Mouse (Mus musculus) urinary bladder, adult 2 months (tissue): ENCODE results near the gene Fam19a4. TPM values are rescaled to one million over a fixed set of nuclear protein-coding genes. Genes with fewer than 3 reads are reported as not detected.
"Not testable (repeated sequence)": the region's sequence is repeated elsewhere in the genome, so short reads cannot be mapped to it uniquely, and the experiment has no call there.

Experiments
- DNase-seq: peaks from one replicate; pipeline ENCODE4 v3.0.0; 2022; ENCODE audit warnings: low spot score
- polyA plus RNA-seq: library from polyadenylated mRNA; depleted of rRNA; stranded (reverse); fragments of >200 nt; gene quantifications from 2 replicates; pipeline ENCODE4 v1.2.3, GENCODE M21; 2012; rRNA removed

The Fam19a4 gene
- polyA plus RNA-seq, 1 experiment = not detected

DNA sequence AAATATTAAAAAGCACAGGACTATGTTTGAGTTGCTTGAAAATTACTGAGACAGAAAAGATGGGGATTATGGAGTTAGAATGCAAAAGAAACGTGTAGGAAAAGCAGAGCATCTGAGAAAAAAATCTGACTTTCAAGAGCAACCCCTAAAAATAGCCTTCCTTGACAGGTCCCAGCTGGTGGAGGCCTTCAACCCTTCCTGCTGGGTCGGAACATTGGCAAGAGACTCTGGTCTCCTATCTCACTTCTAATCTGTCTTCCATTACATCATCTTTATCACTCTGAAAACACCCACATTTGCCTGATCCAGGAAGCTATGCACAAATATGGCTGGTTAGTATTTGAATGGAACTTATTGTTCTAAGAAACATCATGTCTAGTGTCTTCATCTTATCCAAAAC lies 115.4 kb downstream of the Fam19a4 start:
- DNase-seq = no peak

DNA sequence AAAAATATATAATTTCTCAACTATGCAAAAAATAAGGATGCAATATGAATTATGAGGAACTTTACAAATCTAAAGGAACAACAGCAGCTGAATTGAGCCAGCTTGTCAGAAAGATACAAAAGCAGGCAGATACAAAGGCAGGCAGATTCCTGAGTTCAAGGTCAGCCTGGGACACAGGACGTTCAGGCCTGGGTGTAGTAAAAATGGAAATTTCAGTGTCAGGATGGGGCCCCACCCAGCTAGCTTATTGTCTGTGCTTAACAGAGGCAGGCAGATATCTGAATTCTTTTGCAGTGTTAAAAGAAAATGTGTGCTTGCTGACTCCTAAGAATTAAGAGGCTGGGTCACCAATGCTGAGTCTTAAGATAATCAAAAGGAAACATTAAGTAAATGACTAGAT lies 124.4 kb downstream of the Fam19a4 start:
- DNase-seq = no peak

DNA sequence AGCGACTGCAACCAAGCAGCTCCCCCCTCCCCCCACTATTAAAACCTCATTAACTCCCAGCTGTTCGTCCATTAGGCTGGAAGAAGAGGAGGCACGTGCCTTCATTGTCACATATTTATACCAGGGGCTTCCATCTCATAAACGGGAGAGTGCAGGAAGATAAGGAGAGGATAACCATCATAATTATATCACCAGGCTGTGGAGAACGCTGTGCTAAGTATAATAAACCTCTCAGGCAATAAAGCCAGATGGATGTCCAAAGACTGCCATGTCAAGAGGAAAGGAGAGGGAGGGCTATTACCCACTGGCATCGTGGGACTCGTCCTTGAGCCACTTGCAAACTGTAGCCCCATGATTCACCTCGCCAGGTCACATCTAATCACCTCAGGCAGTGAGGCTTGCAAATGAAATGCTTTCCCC lies 151.1 kb downstream of the Fam19a4 start:
- DNase-seq = no peak

DNA sequence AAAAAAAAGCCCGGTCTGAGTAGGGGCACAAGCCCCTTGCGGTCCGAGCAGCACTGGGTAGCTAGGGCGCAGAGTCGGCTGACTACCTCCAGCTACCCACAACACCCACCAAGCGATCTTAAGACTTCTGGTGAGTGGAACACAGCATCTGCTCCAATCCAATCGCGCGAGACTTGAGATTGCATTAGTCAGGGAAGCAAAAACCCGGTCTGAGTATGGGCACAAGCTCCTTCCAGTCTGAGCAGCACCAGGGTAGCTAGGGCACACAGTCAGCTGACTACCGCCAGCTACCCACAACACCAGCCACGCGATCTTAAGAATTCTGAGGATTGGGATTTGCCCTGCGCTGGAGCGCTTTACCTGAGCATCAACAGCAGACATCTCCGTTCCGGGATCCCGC lies 183.1 kb downstream of the Fam19a4 start:
- DNase-seq = not testable (repeated sequence)

DNA sequence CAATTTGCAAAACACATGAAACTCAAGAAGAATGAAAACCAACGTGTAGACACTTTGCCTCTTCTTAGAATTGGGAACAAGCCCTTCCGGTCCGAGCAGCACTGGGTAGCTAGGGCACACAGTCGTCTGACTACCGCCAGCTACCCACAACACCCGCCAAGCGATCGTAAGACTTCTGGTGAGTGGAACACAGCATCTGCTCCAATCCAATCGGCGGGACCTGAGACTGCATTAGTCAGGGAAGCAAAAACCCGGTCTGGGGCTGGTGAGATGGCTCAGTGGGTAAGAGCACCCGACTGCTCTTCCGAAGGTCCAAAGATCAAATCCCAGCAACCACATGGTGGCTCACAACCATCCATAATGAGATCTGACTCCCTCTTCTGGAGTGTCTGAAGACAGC lies 183.6 kb downstream of the Fam19a4 start:
- not testable (repeated sequence) for DNase-seq

DNA sequence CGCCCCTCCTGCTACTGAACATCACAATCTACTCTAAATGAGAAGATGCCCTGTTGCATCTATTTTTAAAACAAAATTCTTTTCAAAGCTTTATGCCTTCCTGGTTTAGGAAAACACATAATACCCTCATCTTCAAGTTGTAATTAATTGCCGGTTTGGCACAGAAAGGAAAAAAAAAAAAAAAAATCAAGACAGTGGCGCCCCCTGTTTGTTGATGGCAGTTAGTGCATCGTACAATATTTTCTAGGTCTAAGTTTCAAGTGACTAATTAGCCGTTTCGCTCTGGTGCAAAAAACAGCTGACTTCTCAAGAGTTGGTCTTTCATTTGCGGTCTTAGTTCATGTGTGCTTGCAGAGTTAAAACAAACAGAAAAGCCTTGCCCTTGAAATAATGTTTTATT lies 207.1 kb downstream of the Fam19a4 start:
- DNase-seq = no peak

DNA sequence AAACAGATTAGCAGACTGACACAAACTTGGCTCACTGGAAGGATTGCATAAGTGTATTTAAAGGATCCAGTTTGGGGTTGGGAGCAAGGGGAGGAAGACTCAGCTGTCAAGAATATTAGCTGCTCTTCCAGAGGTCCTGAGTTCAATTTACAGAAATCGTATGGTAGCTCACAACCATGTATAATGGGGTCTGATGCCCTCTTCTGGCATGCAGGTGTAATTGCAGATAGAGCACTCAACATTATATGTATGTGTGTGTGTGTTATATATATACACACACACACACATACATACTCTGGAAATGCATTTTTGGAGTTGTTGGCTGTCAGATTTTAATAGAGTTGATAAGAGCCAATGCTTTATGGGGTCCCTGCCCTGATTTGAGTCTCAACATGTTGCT lies 216.3 kb downstream of the Fam19a4 start:
- no peak for DNase-seq

DNA sequence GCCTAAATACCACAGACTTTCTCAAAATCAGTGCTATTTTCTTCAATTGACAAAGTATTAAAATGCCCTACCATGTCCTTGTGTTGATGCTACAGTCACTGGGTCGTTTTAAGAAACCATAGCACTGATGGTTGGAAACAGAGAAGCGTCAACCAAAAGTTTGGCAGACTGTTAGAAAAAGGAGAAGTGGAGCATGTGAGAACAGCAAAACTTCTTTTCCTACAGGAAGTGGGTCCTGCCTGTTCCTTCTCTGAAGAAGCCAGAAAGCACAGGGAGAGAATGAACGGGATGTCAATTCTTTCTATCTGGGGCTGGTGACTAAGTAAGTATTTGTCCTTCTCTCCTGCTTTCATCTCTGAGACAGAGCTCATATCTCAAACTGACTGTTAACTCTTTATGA lies 219.6 kb downstream of the Fam19a4 start:
- no peak for DNase-seq

DNA sequence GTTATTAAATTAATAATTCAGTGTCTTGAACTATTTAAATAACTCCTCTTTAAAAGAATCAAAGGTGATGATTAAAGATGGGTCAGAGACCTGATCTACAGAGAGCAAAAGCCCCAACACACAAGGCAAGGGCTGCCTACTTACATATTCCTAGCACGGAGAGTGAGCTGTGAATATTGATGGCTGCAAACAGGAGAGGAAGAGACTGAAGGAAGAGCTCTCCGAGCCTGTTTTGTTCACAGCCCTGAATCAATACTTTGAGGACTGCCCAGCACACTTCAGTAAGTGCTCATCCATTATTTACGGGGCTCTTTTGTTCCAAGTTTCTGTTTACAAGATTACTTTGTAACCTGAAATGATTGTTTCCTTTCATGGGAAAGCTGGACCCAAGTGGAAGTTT lies 233.6 kb downstream of the Fam19a4 start:
- no peak for DNase-seq

DNA sequence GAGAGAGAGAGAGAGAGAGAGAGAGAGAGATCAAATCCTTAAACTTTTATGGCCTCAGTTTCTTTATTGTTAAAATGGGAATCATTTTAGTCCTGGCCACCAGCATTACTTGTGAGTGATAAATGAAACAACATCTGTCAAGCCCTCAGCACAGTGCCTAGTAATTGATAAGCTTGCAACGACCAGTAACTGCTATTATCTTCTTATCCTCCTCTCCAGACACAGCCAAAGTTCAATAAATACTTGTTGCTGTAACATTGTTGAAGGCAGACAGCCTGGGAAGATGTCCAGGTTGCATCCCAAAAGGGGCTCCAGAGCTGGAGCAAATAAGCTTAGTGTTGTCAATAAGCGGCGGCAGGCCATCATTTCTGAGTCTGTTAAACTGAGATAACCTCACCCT lies 257.2 kb downstream of the Fam19a4 start:
- no peak for DNase-seq

DNA sequence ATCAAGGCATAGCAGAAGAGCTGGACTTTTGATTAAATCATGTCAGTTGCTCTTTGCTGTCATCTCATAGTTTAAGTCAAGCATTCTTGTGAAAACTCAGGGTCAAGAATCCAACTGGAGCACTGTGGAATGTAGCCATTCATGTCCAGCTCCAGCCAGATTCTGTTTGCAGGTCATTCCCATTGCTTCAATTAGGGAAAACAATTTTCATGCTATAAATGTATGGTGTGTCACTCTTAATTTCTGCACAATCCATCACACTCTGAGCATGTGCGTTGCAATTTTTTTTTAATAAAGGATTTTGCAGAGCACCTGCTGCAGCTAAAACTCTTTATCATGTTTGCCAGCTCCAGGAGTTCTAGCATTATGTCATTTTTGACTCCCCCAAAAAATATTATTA lies 261.5 kb downstream of the Fam19a4 start:
- DNase-seq = no peak

DNA sequence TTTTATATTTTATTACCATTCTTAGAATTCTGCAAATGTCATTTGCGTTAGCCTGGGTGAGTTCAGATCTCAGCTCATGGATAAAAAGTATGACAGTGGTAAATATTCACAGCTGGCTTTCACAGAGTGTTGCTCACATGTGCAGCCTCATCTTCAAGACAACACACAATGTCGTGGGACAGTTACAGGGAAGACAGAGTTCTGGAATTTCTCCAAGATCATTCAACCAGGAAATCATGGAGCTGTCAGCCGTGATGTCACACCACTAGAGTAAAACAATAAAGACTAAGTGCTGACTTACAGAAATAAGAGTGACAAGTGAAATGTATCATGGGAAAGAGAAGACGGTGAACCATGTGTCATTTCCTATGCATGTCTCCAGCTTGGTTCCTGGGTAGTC lies 262.8 kb downstream of the Fam19a4 start:
- DNase-seq = no peak

Other genes with a start within 250 kb of the Fam19a4 start
- 23.8 and 27.2 TPM in 2 replicates for gene Eogt, start 88.8 kb upstream of the Fam19a4 start, polyA plus RNA-seq
- 4.2 and 8.2 TPM in 2 replicates for gene Tmf1, start 118.7 kb upstream of the Fam19a4 start, polyA plus RNA-seq
- 41.8 and 52.7 TPM in 2 replicates for gene Uba3, start 145.2 kb upstream of the Fam19a4 start, polyA plus RNA-seq
- gene Arl6ip5, start 150.3 kb upstream of the Fam19a4 start, polyA plus RNA-seq = 159 and 162 TPM in 2 replicates
- 0.06 and 0.18 TPM in 2 replicates for gene Lmod3, start 192.3 kb upstream of the Fam19a4 start, polyA plus RNA-seq